Mouse (Mus musculus): ENCODE data around the gene BC028528.
"Not testable (repeated sequence)": the region's sequence is repeated elsewhere in the genome, so short reads cannot be mapped to it uniquely, and the experiment has no call there.

The BC028528 gene

GRCm38 (mm10) chr3:95905940-95906492, 14.2 kb upstream of the BC028528 start:
- no peak for ATAC-seq (ENCODE audit: insufficient number of reproducible peaks, low FRiP score, low TSS enrichment)

- no peak for ATAC-seq (ENCODE audit: insufficient number of reproducible peaks, low FRiP score, low TSS enrichment)
Measured at GRCm38 (mm10) chr3:95905146-95905939, 13.5 kb upstream of the BC028528 start.

GRCm38 (mm10) chr3:95904568-95904967, 12.8 kb upstream of the BC028528 start, which contains the start of gene Car14:
Car14 (minus strand) TSS chr3:95904691.
- ATAC-seq (ENCODE audit: insufficient number of reproducible peaks, low FRiP score, low TSS enrichment) = no peak

- no peak for ATAC-seq (ENCODE audit: insufficient number of reproducible peaks, low FRiP score, low TSS enrichment)
Measured at GRCm38 (mm10) chr3:95903753-95904502, 12.1 kb upstream of the BC028528 start.

GRCm38 (mm10) chr3:95902643-95903042, 10.8 kb upstream of the BC028528 start:
- ATAC-seq (ENCODE audit: insufficient number of reproducible peaks, low FRiP score, low TSS enrichment) = no peak

- ATAC-seq (ENCODE audit: insufficient number of reproducible peaks, low FRiP score, low TSS enrichment) = no peak
Measured at GRCm38 (mm10) chr3:95902373-95902625, 10.5 kb upstream of the BC028528 start.

GRCm38 (mm10) chr3:95901616-95902372, 10.0 kb upstream of the BC028528 start:
- no peak for ATAC-seq (ENCODE audit: insufficient number of reproducible peaks, low FRiP score, low TSS enrichment)

GRCm38 (mm10) chr3:95899800-95900524, 8.2 kb upstream of the BC028528 start:
- no peak for ATAC-seq (ENCODE audit: insufficient number of reproducible peaks, low FRiP score, low TSS enrichment)

- ATAC-seq (ENCODE audit: insufficient number of reproducible peaks, low FRiP score, low TSS enrichment) = not testable (repeated sequence)
Measured at GRCm38 (mm10) chr3:95895501-95895900, 3.7 kb upstream of the BC028528 start.

- ATAC-seq (ENCODE audit: insufficient number of reproducible peaks, low FRiP score, low TSS enrichment) = no peak
Measured at GRCm38 (mm10) chr3:95894317-95895160, 2.7 kb upstream of the BC028528 start.

- peak; percentile 98 for ATAC-seq (ENCODE audit: insufficient number of reproducible peaks, low FRiP score, low TSS enrichment)
Measured at GRCm38 (mm10) chr3:95893606-95894316, 2.0 kb upstream of the BC028528 start, which contains the start of gene Aph1a. Aph1a (plus strand) TSS chr3:95893969.

- ATAC-seq (ENCODE audit: insufficient number of reproducible peaks, low FRiP score, low TSS enrichment) = no peak
Measured at GRCm38 (mm10) chr3:95893126-95893525, 1.3 kb upstream of the BC028528 start.

GRCm38 (mm10) chr3:95892066-95893052, 554 bp upstream of the BC028528 start:
- no peak for ATAC-seq (ENCODE audit: insufficient number of reproducible peaks, low FRiP score, low TSS enrichment)

GRCm38 (mm10) chr3:95889664-95890063, 2.1 kb downstream of the BC028528 start:
- ATAC-seq (ENCODE audit: insufficient number of reproducible peaks, low FRiP score, low TSS enrichment) = no peak

- ATAC-seq (ENCODE audit: insufficient number of reproducible peaks, low FRiP score, low TSS enrichment) = no peak
Measured at GRCm38 (mm10) chr3:95887596-95887995, 4.2 kb downstream of the BC028528 start.

- no peak for ATAC-seq (ENCODE audit: insufficient number of reproducible peaks, low FRiP score, low TSS enrichment)
Measured at GRCm38 (mm10) chr3:95884400-95884799, 7.4 kb downstream of the BC028528 start.

- no peak; the same call in 1 of the 2 replicates for ATAC-seq (ENCODE audit: insufficient number of reproducible peaks, low FRiP score, low TSS enrichment)
Measured at GRCm38 (mm10) chr3:95882816-95883425, 8.9 kb downstream of the BC028528 start.

Data from cerebellum, adult (tissue).